Mouse (Mus musculus): Measurements from ENCODE around the gene Myo1h.

The Myo1h gene

DNA sequence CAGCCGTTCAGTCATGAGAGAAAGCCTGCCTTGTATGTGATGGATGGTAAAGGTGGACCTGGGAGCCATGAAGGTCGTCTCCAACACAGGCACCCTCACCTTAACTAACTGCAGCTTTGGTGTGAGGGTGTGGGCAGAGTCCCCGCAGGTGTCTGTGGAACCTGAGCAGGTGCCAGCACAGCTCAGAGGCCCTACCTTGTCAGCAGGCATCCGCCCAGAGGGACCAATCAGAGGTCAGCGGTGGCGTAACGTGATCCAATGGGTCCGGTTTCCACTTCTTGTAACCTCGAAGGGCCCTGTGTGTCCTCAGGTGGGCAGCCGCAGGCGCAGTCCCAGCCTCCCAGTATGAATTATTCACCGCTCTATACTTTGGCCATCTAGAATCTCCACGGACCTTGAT is at the start of gene Myo1h:
Gene Myo1h, plus strand, starts transcription at position 293 of the 400 bp plus-strand sequence.
- DNase-seq, result no peak

- DNase-seq, result no peak
Measured at GRCm38 (mm10) chr5:114239737-114240136, 49.2 kb upstream of the Myo1h start.

DNA sequence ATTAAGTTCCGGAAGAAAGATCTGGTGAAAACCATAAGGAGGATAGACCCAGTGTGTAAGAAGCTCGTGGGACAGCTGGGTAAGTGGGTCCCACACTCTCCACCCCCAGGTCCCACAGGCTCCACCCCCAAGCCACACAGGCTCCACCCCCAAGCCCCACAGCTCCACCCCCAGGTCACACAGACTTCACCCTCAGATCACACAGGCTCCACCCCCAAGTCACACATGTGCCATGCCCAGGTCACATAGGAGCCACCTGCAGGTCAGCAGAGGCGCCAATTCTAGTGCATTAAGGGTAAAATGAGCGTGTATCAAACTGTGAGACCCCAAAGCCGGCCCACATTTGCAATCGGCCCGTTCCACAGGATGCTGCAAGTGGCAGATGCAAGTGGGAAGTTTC is 42.5 kb upstream of the Myo1h start:
- DNase-seq, result no peak

DNA sequence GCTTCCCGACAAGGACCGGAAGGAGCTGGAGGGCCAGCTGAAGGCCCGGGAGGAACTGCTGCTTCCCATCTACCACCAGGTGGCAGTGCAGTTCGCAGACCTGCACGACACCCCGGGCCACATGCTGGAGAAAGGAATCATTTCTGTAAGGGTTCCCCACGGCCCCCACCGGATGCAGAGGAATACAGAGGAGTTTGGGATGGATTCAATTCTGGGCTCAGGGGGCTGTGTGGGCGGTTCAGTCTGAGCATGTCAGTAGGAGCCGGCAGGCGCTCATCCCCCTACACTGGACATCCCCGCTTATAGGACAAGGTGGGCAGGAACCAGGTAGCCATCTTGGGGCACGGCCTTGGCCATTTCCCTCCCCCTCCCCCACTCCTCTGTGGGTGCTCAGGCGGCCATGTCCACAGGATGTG is 40.8 kb upstream of the Myo1h start:
- DNase-seq, result peak; percentile 52

GRCm38 (mm10) chr5:114259495-114259894 is 29.5 kb upstream of the Myo1h start:
- no peak for DNase-seq

- DNase-seq, result no peak
Measured at GRCm38 (mm10) chr5:114261494-114261893, 27.5 kb upstream of the Myo1h start.

GRCm38 (mm10) chr5:114264030-114264459 is 24.9 kb upstream of the Myo1h start:
- DNase-seq, result no peak

DNA sequence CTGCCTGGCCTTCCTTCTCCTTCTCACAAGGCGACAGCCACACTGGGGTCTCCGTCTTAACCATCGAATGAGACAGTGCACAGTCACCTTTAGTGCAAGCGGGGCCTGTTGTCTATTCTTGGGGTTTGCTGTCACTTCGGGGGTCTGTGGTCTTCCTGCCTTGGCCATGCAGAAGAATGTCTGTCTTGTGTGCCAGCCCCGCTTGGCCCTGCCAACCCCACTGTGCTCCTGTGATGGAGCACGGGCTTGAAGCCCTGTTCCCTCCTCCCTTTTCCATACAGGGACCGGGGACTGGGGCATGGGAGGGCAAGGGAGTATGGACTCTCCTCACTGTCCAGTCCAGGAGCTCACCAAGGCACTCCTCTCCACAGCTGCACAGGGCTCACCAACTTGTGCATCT is 24.2 kb upstream of the Myo1h start:
- no peak for DNase-seq

GRCm38 (mm10) chr5:114268646-114269045 is 20.3 kb upstream of the Myo1h start:
- no peak for DNase-seq

- no peak for DNase-seq
Measured at GRCm38 (mm10) chr5:114269499-114269898, 19.5 kb upstream of the Myo1h start.

DNA sequence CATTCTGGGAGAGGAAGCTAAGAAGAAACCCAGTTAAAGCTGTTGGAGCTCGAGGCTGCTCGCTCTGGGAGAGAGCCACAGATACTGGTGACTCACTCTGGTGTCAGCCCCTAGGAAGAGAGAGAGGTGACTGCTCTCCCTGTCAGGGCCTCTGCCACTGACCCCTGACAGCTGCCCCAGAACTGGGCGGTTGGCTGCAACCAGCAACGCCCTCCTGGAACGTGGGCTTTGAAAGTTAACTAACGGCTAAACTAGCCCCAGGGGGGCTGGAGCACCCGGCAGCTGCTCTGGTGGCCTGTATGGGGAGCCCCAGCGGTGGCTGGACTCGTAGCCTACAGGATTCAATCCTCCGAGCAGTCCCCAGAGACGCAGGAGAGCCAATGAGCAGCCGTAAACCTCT is 19.0 kb upstream of the Myo1h start:
- DNase-seq, result no peak

- no peak for DNase-seq
Measured at GRCm38 (mm10) chr5:114273693-114274402, 15.1 kb upstream of the Myo1h start, which contains the start of gene Foxn4. Gene Foxn4 (minus strand): TSS chr5:114273807.

GRCm38 (mm10) chr5:114275339-114275738 is 13.6 kb upstream of the Myo1h start:
- DNase-seq, result no peak

DNA sequence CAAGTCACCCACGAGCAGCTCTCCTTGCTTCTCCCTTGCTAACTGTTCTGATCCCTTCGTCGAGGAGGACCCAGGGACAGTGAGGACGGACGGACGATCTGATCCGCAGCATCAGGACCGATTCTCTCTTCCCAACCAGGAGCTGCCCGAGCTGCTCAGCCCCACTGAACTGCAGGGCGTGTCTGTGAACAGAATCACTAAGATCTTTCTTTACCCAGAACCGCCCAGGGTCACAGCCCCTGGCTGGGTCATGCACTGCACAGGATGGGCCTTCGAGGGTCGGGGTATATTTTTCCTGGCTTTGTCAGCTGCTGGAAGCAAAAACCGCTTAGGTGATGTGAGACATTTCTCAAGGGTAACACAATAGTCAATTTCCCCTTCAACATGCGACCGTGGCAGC is 13.0 kb upstream of the Myo1h start:
- DNase-seq, result no peak

DNA sequence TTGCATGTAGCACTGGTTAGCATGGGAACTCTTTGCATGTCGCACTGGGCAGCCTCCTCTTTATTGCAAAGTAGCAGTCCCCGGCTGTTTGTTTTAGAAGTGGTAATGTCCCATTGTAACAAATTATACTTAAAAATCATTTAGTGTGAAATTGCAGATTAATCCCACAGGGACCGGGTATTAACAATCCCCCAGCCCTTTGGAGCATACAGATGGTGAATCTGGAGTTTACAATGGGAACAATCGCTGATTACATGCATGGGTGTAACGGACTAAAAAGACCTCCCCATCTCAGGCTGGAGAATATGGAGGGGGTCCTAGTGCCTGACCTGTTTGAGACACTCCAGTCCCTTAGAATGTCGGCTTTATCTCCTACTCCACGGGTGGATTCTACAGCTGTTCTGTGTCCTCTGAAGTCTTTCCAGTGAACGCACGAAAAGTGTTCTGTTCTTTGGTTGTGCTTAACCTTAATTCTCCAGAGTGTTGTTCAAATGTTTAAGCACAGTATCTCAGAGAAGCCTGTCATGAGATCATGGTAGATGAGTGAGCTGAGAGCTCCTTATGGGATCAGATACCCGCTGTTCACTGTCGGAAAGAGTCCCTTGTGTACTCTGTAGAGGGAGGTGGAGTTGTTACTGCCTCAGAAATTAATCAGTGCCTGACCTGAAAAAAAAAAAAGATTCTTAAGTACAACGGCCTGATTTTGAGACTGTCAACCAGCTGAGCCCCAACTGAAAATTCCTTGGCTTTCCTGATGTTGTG is 9.4 kb upstream of the Myo1h start:
- no peak for DNase-seq

- no peak for DNase-seq
Measured at GRCm38 (mm10) chr5:114282346-114282745, 6.6 kb upstream of the Myo1h start.

DNA sequence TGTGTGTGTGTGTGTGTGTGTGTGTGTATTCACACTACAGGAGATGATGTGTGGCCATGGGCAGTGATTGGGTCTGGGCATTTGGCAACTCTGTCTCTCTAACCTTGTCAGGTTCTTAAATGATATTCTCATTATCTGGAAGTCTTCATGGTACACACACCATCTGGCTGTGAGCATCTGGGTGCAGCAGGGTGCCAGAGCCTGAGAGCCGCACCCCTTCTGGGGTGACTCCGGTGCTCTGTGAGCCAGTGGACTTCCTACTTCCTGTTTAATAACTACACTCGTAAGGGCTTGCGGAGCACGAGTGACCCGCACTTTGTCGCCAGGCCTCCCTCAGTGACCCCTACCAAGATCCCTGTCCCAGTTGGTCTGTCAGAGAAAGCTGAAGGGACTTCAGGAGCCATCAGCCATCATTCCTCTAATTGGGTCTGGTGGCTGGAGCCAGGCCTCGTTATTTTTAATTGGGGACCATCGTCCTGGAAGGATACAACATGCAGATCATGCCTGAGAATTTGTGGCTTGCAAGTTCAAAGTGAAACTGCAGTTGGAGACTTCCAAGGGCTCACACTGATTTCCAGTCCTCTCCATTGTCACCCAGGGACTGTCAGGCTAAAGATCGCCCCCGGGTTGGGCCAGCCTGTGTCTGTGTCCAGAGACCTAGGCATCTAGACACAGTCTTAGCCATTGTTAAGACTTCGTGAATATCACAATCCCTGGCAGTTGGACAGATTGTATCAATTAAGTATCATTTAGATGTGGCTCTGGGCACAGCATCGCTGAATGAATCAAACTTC is 4.2 kb upstream of the Myo1h start:
- DNase-seq, result peak; percentile 14

DNA sequence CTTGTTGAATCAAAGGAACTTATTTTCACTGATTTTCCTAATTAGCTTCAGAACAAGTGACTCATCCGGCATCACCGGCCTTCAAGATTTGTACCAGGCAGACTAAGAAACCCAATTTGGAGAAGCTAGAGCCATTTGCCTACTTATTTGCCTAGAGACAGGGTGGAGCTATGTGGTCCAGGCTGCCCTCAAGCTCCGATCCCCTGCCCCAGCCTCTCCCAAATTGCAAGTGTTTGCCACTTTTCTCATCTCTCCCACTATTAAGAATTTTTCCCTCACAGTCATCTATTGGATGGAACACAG is 3.6 kb upstream of the Myo1h start:
- DNase-seq, result peak; percentile 28

DNA sequence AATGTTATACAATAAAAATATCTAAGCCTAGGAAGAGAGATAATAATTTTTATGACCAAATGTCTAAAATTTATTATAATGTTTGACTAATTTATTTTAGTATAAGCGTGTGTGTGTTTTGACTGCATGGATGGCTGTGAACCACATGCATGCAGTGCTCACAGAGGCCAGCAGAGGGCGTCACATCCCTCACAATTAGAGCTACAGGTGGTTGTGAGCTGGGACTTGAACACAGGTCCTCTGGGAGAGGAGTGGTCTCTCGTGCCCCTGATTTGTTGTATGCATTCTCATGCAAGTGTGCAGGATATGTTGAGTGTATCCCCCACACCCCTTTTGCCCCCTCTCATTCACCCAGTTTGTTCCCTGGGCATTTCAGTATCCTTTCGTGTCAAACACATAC is 2.9 kb upstream of the Myo1h start:
- no peak for DNase-seq

GRCm38 (mm10) chr5:114286872-114287571 is 1.9 kb upstream of the Myo1h start:
- DNase-seq, result no peak

DNA sequence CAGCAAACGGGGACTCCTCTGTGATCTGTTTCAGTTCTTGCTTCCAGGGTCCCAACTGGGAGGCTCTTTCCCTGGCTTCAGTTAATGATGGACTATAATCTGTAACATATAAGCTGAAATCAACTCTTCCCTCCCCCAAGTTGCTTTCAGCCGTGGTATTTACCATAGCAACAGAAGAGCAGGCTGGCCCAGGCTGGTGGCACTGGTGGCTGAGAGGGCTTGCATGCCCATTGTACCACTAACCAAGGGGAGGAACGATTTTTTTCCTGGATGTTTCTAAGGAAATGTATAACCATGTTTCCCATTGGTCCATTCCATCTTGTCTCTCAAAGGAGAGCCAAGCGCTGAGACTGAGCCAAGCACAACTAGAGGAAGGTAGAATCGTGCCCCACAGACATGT is 570 bp upstream of the Myo1h start:
- DNase-seq, result no peak

DNA sequence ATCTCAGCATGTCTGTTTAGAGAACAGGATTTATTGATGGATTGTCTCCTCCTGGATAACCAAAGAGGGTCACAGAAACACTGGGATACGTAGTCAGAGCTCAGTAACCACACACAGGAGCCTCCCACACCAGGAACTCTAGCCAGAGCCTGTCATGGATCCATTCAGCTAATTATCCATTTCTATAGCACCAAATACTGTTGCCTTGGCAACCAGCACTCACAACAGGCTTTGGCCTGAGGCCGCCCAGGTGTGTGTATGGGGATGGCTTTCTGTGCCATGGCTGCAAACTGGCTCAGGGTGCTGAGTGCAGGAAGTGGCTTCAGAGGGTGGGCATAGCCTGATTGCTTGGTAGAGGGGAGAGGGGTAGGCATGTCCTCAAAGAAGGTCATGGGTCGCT is 1.0 kb downstream of the Myo1h start:
- DNase-seq, result no peak

Data from right cerebral cortex, adult 18-20 months (tissue).